Mouse (Mus musculus) liver, postnatal 0 days (tissue): ENCODE results near the gene Nupr1l.

ENCODE experiments used
- CTCF ChIP-seq: sonication (generic); IDR thresholded peaks from 2 replicates; pipeline ENCODE4 v1.5.1; 2016; ENCODE audit warnings: antibody characterized with exemption, low read depth
- EP300 ChIP-seq: IDR thresholded peaks from 2 replicates; pipeline ENCODE4 v1.6.1; 2016; ENCODE audit warnings: antibody characterized with exemption, low read depth, mild to moderate bottlenecking

GRCm38 (mm10) chr5:129952143-129952542 lies 43.8 kb downstream of the Nupr1l start:
- TF ChIP-seq CTCF (no peak), EP300 (no peak)
